Mouse (Mus musculus) MEL (cell line): ENCODE measurements at regions not wholly inside any gene's neighbourhood (a gene's known extent, or its start where the extent isn't known, plus 50 kb on each side); places are given as distances from the start of the nearest gene placed in this dataset.

ENCODE experiments used
- DNase-seq: peaks from one replicate; pipeline ENCODE4 v3.0.0; 2011; ENCODE audit warnings: low read depth, low spot score
- H3K27ac ChIP-seq: 2 replicates; pipeline ENCODE4 v1.5.1; 2012; ENCODE audit warnings: low read depth, mild to moderate bottlenecking, control low read depth, low read length, moderate library complexity; ENCODE audit not compliant: control insufficient read depth
- H3K27me3 ChIP-seq, 2 experiments: fragments of 150-350 bp in 1 of 2; sonication (generic) in 1 of 2; 2 replicates each; pipeline ENCODE4 v1.6.1; 2012; ENCODE audit warnings: low read length in 2 of 2, mild to moderate bottlenecking in 2 of 2, improper control_type of control experiment in 1 of 2, moderate library complexity in 1 of 2; ENCODE audit not compliant: insufficient read depth in 2 of 2, control insufficient read depth in 1 of 2
- H3K36me3 ChIP-seq, 2 experiments: 2 replicates each; pipeline ENCODE4 v1.6.1; 2012 to 2014; ENCODE audit warnings: low read length in 2 of 2, improper control_type of control experiment in 1 of 2, inconsistent platforms in 1 of 2, mild to moderate bottlenecking in 1 of 2; ENCODE audit not compliant: insufficient read depth in 2 of 2, control insufficient read depth in 1 of 2
- H3K4me1 ChIP-seq, 2 experiments: fragments of 150-350 bp in 1 of 2; sonication (generic) in 1 of 2; 2 replicates each; pipeline ENCODE4 v1.6.1; 2012; ENCODE audit warnings: low read length in 2 of 2, improper control_type of control experiment in 1 of 2, mild to moderate bottlenecking in 1 of 2; ENCODE audit not compliant: insufficient read depth in 2 of 2, control insufficient read depth in 1 of 2
- H3K4me3 ChIP-seq, 2 experiments: fragments of 150-350 bp in 1 of 2; sonication (generic) in 1 of 2; 2 replicates each; pipeline ENCODE4 v1.5.1; 2012; ENCODE audit warnings: low read depth in 2 of 2, low read length in 2 of 2, mild to moderate bottlenecking in 2 of 2, moderate library complexity in 2 of 2, control low read depth in 1 of 2, improper control_type of control experiment in 1 of 2; ENCODE audit not compliant: control insufficient read depth in 1 of 2, insufficient read depth in 1 of 2
- H3K79me2 ChIP-seq: 2 replicates; pipeline ENCODE4 v1.6.1; 2012; ENCODE audit warnings: mild to moderate bottlenecking, low read length, moderate library complexity; ENCODE audit not compliant: control insufficient read depth, poor library complexity, insufficient read depth
- H3K9ac ChIP-seq: 2 replicates; pipeline ENCODE4 v1.6.1; 2012; ENCODE audit warnings: low read depth, mild to moderate bottlenecking, control low read depth, low read length, moderate library complexity; ENCODE audit not compliant: control insufficient read depth, poor library complexity, severe bottlenecking
- H3K9me3 ChIP-seq: fragments of 150-350 bp; sonication (generic); replicated peaks from 2 replicates; pipeline ENCODE4 v1.6.1; 2012; ENCODE audit warnings: mild to moderate bottlenecking, low read length, improper control_type of control experiment, moderate library complexity; ENCODE audit not compliant: insufficient read depth
- CHD1 ChIP-seq: IDR thresholded peaks from 2 replicates; pipeline ENCODE4 v1.6.1; 2012; ENCODE audit warnings: low read depth, mild to moderate bottlenecking, inconsistent platforms, low read length, improper control_type of control experiment
- CTCF ChIP-seq, 3 experiments: IDR thresholded peaks in 2 of 3; conservative IDR thresholded peaks in 1 of 3; 2 replicates each; pipeline ENCODE4 v1.5.1; 2011 to 2012; ENCODE audit warnings: low read length in 3 of 3, low read depth in 2 of 3, mild to moderate bottlenecking in 2 of 3, improper control_type of control experiment in 1 of 3, inconsistent platforms in 1 of 3, mixed read lengths in 1 of 3, moderate library complexity in 1 of 3; ENCODE audit not compliant: control insufficient read depth in 1 of 3, insufficient read depth in 1 of 3, poor library complexity in 1 of 3, severe bottlenecking in 1 of 3
- EP300 ChIP-seq, 2 experiments: IDR thresholded peaks; 2 replicates each; pipeline ENCODE4 v1.6.1; 2011; ENCODE audit warnings: improper control_type of control experiment in 2 of 2, low read length in 2 of 2, low read depth in 1 of 2, mild to moderate bottlenecking in 1 of 2
- ETS1 ChIP-seq: IDR thresholded peaks from 2 replicates; pipeline ENCODE4 v1.6.1; 2012; ENCODE audit warnings: low read depth, mild to moderate bottlenecking, inconsistent platforms, low read length, improper control_type of control experiment, moderate library complexity
- GATA1 ChIP-seq: IDR thresholded peaks from 2 replicates; pipeline ENCODE4 v1.6.1; 2011; ENCODE audit warnings: low read depth, low read length, improper control_type of control experiment
- JUND ChIP-seq: IDR thresholded peaks from 2 replicates; pipeline ENCODE4 v1.6.1; 2011; ENCODE audit warnings: low read depth, mild to moderate bottlenecking, improper control_type of control experiment, low read length
- KAT2A ChIP-seq: conservative IDR thresholded peaks from 2 replicates; pipeline ENCODE4 v1.6.1; 2012; ENCODE audit warnings: low read depth, low read length, improper control_type of control experiment, inconsistent platforms
- MAX ChIP-seq: IDR thresholded peaks from 2 replicates; pipeline ENCODE4 v1.6.1; 2011; ENCODE audit warnings: low read length, improper control_type of control experiment
- MEF2A ChIP-seq: IDR thresholded peaks from 2 replicates; pipeline ENCODE4 v1.6.1; 2014; ENCODE audit warnings: low read depth, mild to moderate bottlenecking, inconsistent platforms, low read length, improper control_type of control experiment; ENCODE audit not compliant: poor library complexity, insufficient replicate concordance, severe bottlenecking; ENCODE audit errors: extremely low read depth
- MXI1 ChIP-seq: IDR thresholded peaks from 2 replicates; pipeline ENCODE4 v1.6.1; 2011; ENCODE audit warnings: mild to moderate bottlenecking, low read depth, low read length, improper control_type of control experiment
- MYB ChIP-seq: IDR thresholded peaks from 2 replicates; pipeline ENCODE4 v1.6.1; 2011; ENCODE audit warnings: mild to moderate bottlenecking, low read depth, low read length, improper control_type of control experiment
- NELFE ChIP-seq: IDR thresholded peaks from 2 replicates; pipeline ENCODE4 v1.6.1; 2011; ENCODE audit warnings: low read depth, low read length, improper control_type of control experiment
- NRF1 ChIP-seq: IDR thresholded peaks from 2 replicates; pipeline ENCODE4 v1.6.1; 2014; ENCODE audit warnings: low read depth, mild to moderate bottlenecking, inconsistent platforms, low read length, improper control_type of control experiment, moderate library complexity; ENCODE audit not compliant: poor library complexity, insufficient read depth, severe bottlenecking
- POLR2A ChIP-seq, 2 experiments: IDR thresholded peaks; 2 replicates each; pipeline ENCODE4 v1.6.1; 2011 to 2012; ENCODE audit warnings: low read length in 2 of 2, mild to moderate bottlenecking in 2 of 2, control low read depth in 1 of 2, improper control_type of control experiment in 1 of 2, low read depth in 1 of 2, moderate library complexity in 1 of 2; ENCODE audit not compliant: control insufficient read depth in 1 of 2, insufficient read depth in 1 of 2, poor library complexity in 1 of 2
- RAD21 ChIP-seq: IDR thresholded peaks from 2 replicates; pipeline ENCODE4 v1.6.1; 2011; ENCODE audit warnings: mild to moderate bottlenecking, low read depth, low read length, improper control_type of control experiment
- SIN3A ChIP-seq: IDR thresholded peaks from 2 replicates; pipeline ENCODE4 v1.6.1; 2012; ENCODE audit warnings: low read length, improper control_type of control experiment, inconsistent platforms
- TAL1 ChIP-seq: IDR thresholded peaks from 2 replicates; pipeline ENCODE4 v1.6.1; 2012; ENCODE audit warnings: mild to moderate bottlenecking, inconsistent platforms, low read length, moderate library complexity, mixed read lengths
- USF1 ChIP-seq: IDR thresholded peaks from 2 replicates; pipeline ENCODE4 v1.6.1; 2014; ENCODE audit warnings: low read depth, mild to moderate bottlenecking, inconsistent platforms, low read length, improper control_type of control experiment, moderate library complexity
- ZC3H11A ChIP-seq: IDR thresholded peaks from 2 replicates; pipeline ENCODE4 v1.6.1; 2012; ENCODE audit warnings: low read depth, mild to moderate bottlenecking, inconsistent platforms, low read length, improper control_type of control experiment

- H3K4me3 ChIP-seq = no peak overlapping the region
- H3K4me1 ChIP-seq = no peaks in the 10 kb centered on the region
- H3K79me2 ChIP-seq = no peaks in the 10 kb centered on the region
- DNase-seq = peak; percentile 8
- 0 out of 4 replicates have a peak, but pooled peaks cover 0 to 1% of the 10 kb centered on the region in 2 experiments for H3K27me3 ChIP-seq
- H3K9me3 ChIP-seq = no peaks in the 10 kb centered on the region
- no peak overlapping the region for H3K27ac ChIP-seq
- peaks cover 0 to 5% of the 10 kb centered on the region in 2 experiments; a peak in 2 of 4 replicates for H3K36me3 ChIP-seq
- TF ChIP-seq POLR2A (IDR thresholded peaks at IDR 0.05; ENCODE audit: control insufficient read depth in 1 of 2, insufficient read depth in 1 of 2, low read depth in 1 of 2, low read length in 2 of 2, poor library complexity in 1 of 2) (no peak), SIN3A (no peak), ZC3H11A (no peak), ETS1 (no peak), EP300 (IDR thresholded peaks at IDR 0.05; ENCODE audit: low read depth in 1 of 2, low read length in 2 of 2) (no peak), MAX (no peak), CHD1 (no peak), NELFE (no peak), KAT2A (no peak), MXI1 (no peak), MYB (no peak), JUND (no peak)
- H3K9ac ChIP-seq = no peak overlapping the region
Measured at GRCm38 (mm10) chr9:85388775-85389393, 61.7 kb upstream of the Tent5a start.

GRCm38 (mm10) chr9:85382413-85382812, 55.3 kb upstream of the Tent5a start:
- Histone ChIP-seq H3K4me3 (no peak overlapping the region), H3K27me3 (peaks cover 0 to 1% of the 10 kb centered on the region in 2 experiments; a peak in 1 of 4 replicates), H3K79me2 (no peaks in the 10 kb centered on the region), H3K4me1 (no peaks in the 10 kb centered on the region), H3K36me3 (no peaks in the 10 kb centered on the region), H3K27ac (no peak overlapping the region), H3K9me3 (no peaks in the 10 kb centered on the region), H3K9ac (no peak overlapping the region)
- DNase-seq = no peak
- TF ChIP-seq NRF1 (no peak), USF1 (no peak), TAL1 (no peak), CTCF (IDR thresholded peaks at IDR 0.05 in 2 of 3, conservative IDR thresholded peaks at IDR 0.05 in 1 of 3; ENCODE audit: control insufficient read depth in 1 of 3, insufficient read depth in 1 of 3, low read depth in 2 of 3, low read length in 3 of 3, poor library complexity in 1 of 3, severe bottlenecking in 1 of 3) (no peak), GATA1 (no peak), JUND (no peak), MEF2A (no peak), RAD21 (no peak), ZC3H11A (no peak)
